Mouse (Mus musculus): Measurements from ENCODE around the gene Rpe. TPM values are rescaled to one million over a fixed set of nuclear protein-coding genes. Genes with fewer than 3 reads are reported as not detected.
A peak's percentile ranks its signal among the peaks of the same experiment; 100 is the strongest.
"Not testable (repeated sequence)": the region's sequence is repeated elsewhere in the genome, so short reads cannot be mapped to it uniquely, and the experiment has no call there.

Gene Rpe
- total RNA-seq (2021): 10 to 100 TPM; 36.7 to 37.1 TPM
- long read RNA-seq, experiment 1, transcript Rpe-201 (6 exons, 2,692 nt): major isoform, 26 of 53 reads
- long read RNA-seq, experiment 1, partial matches to known transcripts: 9 of 53 reads
- long read RNA-seq, experiment 1, other reads (novel, unspliced or antisense): 16 of 53 reads
- long read RNA-seq, experiment 2, transcript Rpe-201 (6 exons, 2,692 nt): major isoform, 25 of 44 reads
- long read RNA-seq, experiment 2, partial matches to known transcripts: 2 of 44 reads
- long read RNA-seq, experiment 2, other reads (novel, unspliced or antisense): 14 of 44 reads

- peak; percentile 90 to 92 for DNase-seq (ENCODE audit: low spot score in 2 of 2)
Observed at GRCm38 (mm10) chr1:66700693-66701575, at the start of gene Rpe. Rpe (plus strand) TSS chr1:66700831.

- peak in 1 of 2 experiments; percentile 42 for DNase-seq (ENCODE audit: low spot score in 2 of 2)
Observed at GRCm38 (mm10) chr1:66655119-66655746, 45.4 kb upstream of the Rpe start.

GRCm38 (mm10) chr1:66655747-66656119, 44.9 kb upstream of the Rpe start:
- peak in 1 of 2 experiments; percentile 60 for DNase-seq (ENCODE audit: low spot score in 2 of 2)

- DNase-seq (ENCODE audit: low spot score in 2 of 2): no peak
Observed at GRCm38 (mm10) chr1:66671475-66671874, 29.2 kb upstream of the Rpe start.

GRCm38 (mm10) chr1:66672812-66673211, 27.8 kb upstream of the Rpe start:
- DNase-seq (ENCODE audit: low spot score in 2 of 2): no peak

GRCm38 (mm10) chr1:66677928-66678327, 22.7 kb upstream of the Rpe start:
- DNase-seq (ENCODE audit: low spot score in 2 of 2): no peak

GRCm38 (mm10) chr1:66678662-66679061, 22.0 kb upstream of the Rpe start:
- DNase-seq (ENCODE audit: low spot score in 2 of 2): no peak

- DNase-seq (ENCODE audit: low spot score in 2 of 2): no peak
Observed at GRCm38 (mm10) chr1:66682974-66683373, 17.7 kb upstream of the Rpe start.

- no peak for DNase-seq (ENCODE audit: low spot score in 2 of 2)
Observed at GRCm38 (mm10) chr1:66691772-66692171, 8.9 kb upstream of the Rpe start.

- DNase-seq (ENCODE audit: low spot score in 2 of 2): no peak
Observed at GRCm38 (mm10) chr1:66692308-66692707, 8.3 kb upstream of the Rpe start.

- peak in 1 of 2 experiments; percentile 21 for DNase-seq (ENCODE audit: low spot score in 2 of 2)
Observed at GRCm38 (mm10) chr1:66692780-66693392, 7.7 kb upstream of the Rpe start.

GRCm38 (mm10) chr1:66694266-66694665, 6.4 kb upstream of the Rpe start:
- no peak for DNase-seq (ENCODE audit: low spot score in 2 of 2)

- DNase-seq (ENCODE audit: low spot score in 2 of 2): no peak
Observed at GRCm38 (mm10) chr1:66695296-66695695, 5.3 kb upstream of the Rpe start.

GRCm38 (mm10) chr1:66699630-66700029, 1.0 kb upstream of the Rpe start:
- DNase-seq (ENCODE audit: low spot score in 2 of 2): not testable (repeated sequence)

GRCm38 (mm10) chr1:66700149-66700692, 410 bp upstream of the Rpe start:
- no peak for DNase-seq (ENCODE audit: low spot score in 2 of 2)

GRCm38 (mm10) chr1:66701576-66701940, 927 bp downstream of the Rpe start:
- DNase-seq (ENCODE audit: low spot score in 2 of 2): no peak

GRCm38 (mm10) chr1:66702623-66703345, 2.2 kb downstream of the Rpe start:
- no peak for DNase-seq (ENCODE audit: low spot score in 2 of 2)

- DNase-seq (ENCODE audit: low spot score in 2 of 2): no peak
Observed at GRCm38 (mm10) chr1:66704523-66704922, 3.9 kb downstream of the Rpe start.

GRCm38 (mm10) chr1:66712859-66713258, 12.2 kb downstream of the Rpe start:
- no peak for DNase-seq (ENCODE audit: low spot score in 2 of 2)

GRCm38 (mm10) chr1:66730581-66730980, 29.9 kb downstream of the Rpe start:
- no peak for DNase-seq (ENCODE audit: low spot score in 2 of 2)
